Mouse (Mus musculus): Measurements from ENCODE around the gene Ablim1. TPM values are rescaled to one million over a fixed set of nuclear protein-coding genes. Genes with fewer than 3 reads are reported as not detected.

Gene Ablim1
- total RNA-seq, 2 experiments from 2014 or later, result 83.6 to 94.5 TPM

- DNase-seq, result no peak
Observed at GRCm38 (mm10) chr19:57264296-57264947, 50.3 kb downstream of the Ablim1 start.

- DNase-seq, result no peak
Observed at GRCm38 (mm10) chr19:57257801-57258200, 56.9 kb downstream of the Ablim1 start.

- DNase-seq, result no peak
Observed at GRCm38 (mm10) chr19:57256666-57257065, 58.1 kb downstream of the Ablim1 start.

GRCm38 (mm10) chr19:57255157-57255556 lies 59.6 kb downstream of the Ablim1 start:
- DNase-seq, result no peak

GRCm38 (mm10) chr19:57252692-57253448 lies 61.8 kb downstream of the Ablim1 start:
- no peak for DNase-seq

- DNase-seq, result no peak
Observed at GRCm38 (mm10) chr19:57248781-57249180, 65.9 kb downstream of the Ablim1 start.

GRCm38 (mm10) chr19:57247221-57247620 lies 67.5 kb downstream of the Ablim1 start:
- DNase-seq, result no peak

- DNase-seq, result no peak
Observed at GRCm38 (mm10) chr19:57244281-57244680, 70.4 kb downstream of the Ablim1 start.

GRCm38 (mm10) chr19:57243606-57244005 lies 71.1 kb downstream of the Ablim1 start:
- peak; percentile 73 for DNase-seq

- peak; percentile 45 for DNase-seq
Observed at GRCm38 (mm10) chr19:57243191-57243590, 71.5 kb downstream of the Ablim1 start.

GRCm38 (mm10) chr19:57241363-57242192 lies 73.1 kb downstream of the Ablim1 start:
- no peak for DNase-seq

- no peak for DNase-seq
Observed at GRCm38 (mm10) chr19:57240259-57240658, 74.5 kb downstream of the Ablim1 start.

GRCm38 (mm10) chr19:57239176-57239784 lies 75.4 kb downstream of the Ablim1 start:
- DNase-seq, result peak; percentile 76

GRCm38 (mm10) chr19:57238461-57238860 lies 76.3 kb downstream of the Ablim1 start:
- no peak for DNase-seq

- DNase-seq, result no peak
Observed at GRCm38 (mm10) chr19:57237534-57237933, 77.2 kb downstream of the Ablim1 start.

GRCm38 (mm10) chr19:57236647-57237046 lies 78.1 kb downstream of the Ablim1 start:
- no peak for DNase-seq

- no peak for DNase-seq
Observed at GRCm38 (mm10) chr19:57235931-57236330, 78.8 kb downstream of the Ablim1 start.

GRCm38 (mm10) chr19:57230996-57231395 lies 83.7 kb downstream of the Ablim1 start:
- no peak for DNase-seq

GRCm38 (mm10) chr19:57229161-57229560 lies 85.6 kb downstream of the Ablim1 start:
- no peak for DNase-seq

GRCm38 (mm10) chr19:57228576-57228975 lies 86.1 kb downstream of the Ablim1 start:
- DNase-seq, result no peak

- no peak for DNase-seq
Observed at GRCm38 (mm10) chr19:57224390-57224789, 90.3 kb downstream of the Ablim1 start.

- no peak for DNase-seq
Observed at GRCm38 (mm10) chr19:57223686-57224085, 91.0 kb downstream of the Ablim1 start.

All from adrenal gland, postnatal 10 days (tissue).